Comparison of ENCODE assay signal across 8 mouse cellular contexts in the genomic region with DNA sequence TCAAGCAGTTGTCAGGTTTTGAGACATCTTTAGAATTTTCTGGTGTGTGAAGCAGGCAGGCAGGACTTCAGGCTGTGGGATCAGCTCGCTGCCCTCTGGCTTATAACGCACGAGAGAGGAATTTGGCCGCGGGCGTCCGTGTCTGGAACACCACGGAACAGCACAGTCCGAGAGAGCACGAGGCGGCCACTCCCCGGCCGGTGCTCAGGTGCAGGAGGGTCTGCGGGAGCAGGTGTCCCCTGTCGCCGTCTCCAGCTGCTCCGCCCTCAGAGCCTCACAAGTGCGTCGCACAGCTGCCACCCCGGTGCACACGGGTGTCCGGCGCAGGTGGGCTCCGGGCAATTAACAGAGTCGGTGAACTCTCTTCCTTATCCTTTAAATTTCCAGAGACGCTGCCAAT. TPM values are rescaled to one million over a fixed set of nuclear protein-coding genes. Genes with fewer than 3 reads are reported as not detected.
A peak's percentile ranks its signal among the peaks of the same experiment; 100 is the strongest.
DNase-seq lines count a peak whose midpoint lies in the region; ATAC-seq lines count a peak whose summit lies in the region.

No protein-coding gene starts in this region.

- under 1% methylated on average over 26 of the region's 26 CpGs for WGBS in midbrain, embryonic 13.5 days

- intact Hi-C loops in left cerebral cortex, postnatal 14 days (cut with DNase I) = no loop called here

- peak overlapping the region; percentile 69 for H3K4me3 ChIP-seq in midbrain, embryonic 13.5 days (replicated peaks)

- peaks cover 80% of the 10 kb centered on the region for H3K27me3 ChIP-seq in midbrain, embryonic 13.5 days

- no peaks in the 10 kb centered on the region for H3K9me3 ChIP-seq in midbrain, embryonic 13.5 days

- no peaks in the 10 kb centered on the region for H3K36me3 ChIP-seq in midbrain, embryonic 13.5 days

- H3K4me2 ChIP-seq in midbrain, embryonic 13.5 days (replicated peaks) = peak overlapping the region; percentile 100

- DNase-seq in gastrocnemius, adult 18-20 months (ENCODE audit: low spot score) = peak; percentile 30
- no peak for DNase-seq in gastrocnemius, postnatal 4 days (ENCODE audit: low spot score in 2 of 2)
- peak; percentile 45 for DNase-seq in Muller cell, postnatal 12 days (ENCODE audit: inconsistent ontology term)
- peak; percentile 44 for DNase-seq in heart, postnatal 4 days
- DNase-seq in layer of hippocampus, postnatal 36 days = no peak
- no peak for DNase-seq in left cerebral cortex, postnatal 14 days (ENCODE audit: low spot score in 2 of 2)

- peak overlapping the region; percentile 76; the same call in 1 of the 2 replicates for H3K9ac ChIP-seq in midbrain, embryonic 13.5 days (replicated peaks)

- peak; percentile 74; the same call in 1 of the 2 replicates for ATAC-seq in midbrain, embryonic 13.5 days
- no peak for ATAC-seq in activated CD4-positive, CD25-positive, alpha-beta regulatory T cell, adult 4 months

- H3K4me1 ChIP-seq in midbrain, embryonic 13.5 days (replicated peaks) = peaks cover 18% of the 10 kb centered on the region

- no peak overlapping the region for H3K27ac ChIP-seq in midbrain, embryonic 13.5 days

RNA-seq across cellular contexts. Expression of gene Rbm20, which starts 0.9 kb away (rescaled TPM):
- 10 to 100 TPM; 75.3 to 75.4 TPM for total RNA-seq in gastrocnemius, adult 18-20 months (2021)
- total RNA-seq in gastrocnemius, postnatal 4 days (2021) = 10 to 100 TPM; 53.7 to 62.8 TPM
- 100 to 1,000 TPM; 265 to 287 TPM for total RNA-seq in heart, postnatal 4 days (2021)
- 0.84 and 1.4 TPM in 2 replicates for polyA plus RNA-seq in midbrain, embryonic 13.5 days (2015; fragmentation: Nextera tagmentation; extraction: Ambion mirVana)
- 1 to 10 TPM; 1.5 to 2.0 TPM for total RNA-seq in layer of hippocampus, postnatal 36 days (2021)
- total RNA-seq in left cerebral cortex, postnatal 14 days (2021) = 1 to 10 TPM; 2.9 to 3.8 TPM
- under 1 TPM; 0.24 to 0.41 TPM for polyA plus RNA-seq in activated CD4-positive, CD25-positive, alpha-beta regulatory T cell, adult 4 months (2017; shearing (Covaris generic))

Comparison
In these comparisons a context has a peak if more than half of its experiments do, and no peak if none do; other contexts are left out.
1. DNase-seq: peak in gastrocnemius, adult 18-20 months (single experiment), Muller cell, postnatal 12 days (single experiment) and heart, postnatal 4 days (single experiment); none in gastrocnemius, postnatal 4 days (0 of 2), layer of hippocampus, postnatal 36 days (0 of 2) and left cerebral cortex, postnatal 14 days (0 of 2).
2. RNA of gene Rbm20, which starts 0.9 kb away (total RNA-seq): 265 to 287 TPM in heart, postnatal 4 days, 75.3 to 75.4 TPM in gastrocnemius, adult 18-20 months and 53.7 to 62.8 TPM in gastrocnemius, postnatal 4 days; 2.9 to 3.8 TPM in left cerebral cortex, postnatal 14 days and 1.5 to 2.0 TPM in layer of hippocampus, postnatal 36 days; every median in the first group is over 10 times any median in the second.